Mouse (Mus musculus) right cerebral cortex, postnatal 4 days (tissue): ENCODE measurements around the gene Neurl1b.
A peak's percentile ranks its signal among the peaks of the same experiment; 100 is the strongest.

ENCODE experiments used
- DNase-seq: peaks from one replicate; pipeline ENCODE4 v3.0.0-alpha.2; 2022

Gene Neurl1b

GRCm38 (mm10) chr17:26405340-26406100 lies 9.1 kb upstream of the Neurl1b start:
- no peak for DNase-seq

- no peak for DNase-seq
These were observed 1.7 kb upstream of the Neurl1b start for GRCm38 (mm10) chr17:26412967-26413366.

GRCm38 (mm10) chr17:26414184-26414522 lies 476 bp upstream of the Neurl1b start:
- DNase-seq: no peak

DNA sequence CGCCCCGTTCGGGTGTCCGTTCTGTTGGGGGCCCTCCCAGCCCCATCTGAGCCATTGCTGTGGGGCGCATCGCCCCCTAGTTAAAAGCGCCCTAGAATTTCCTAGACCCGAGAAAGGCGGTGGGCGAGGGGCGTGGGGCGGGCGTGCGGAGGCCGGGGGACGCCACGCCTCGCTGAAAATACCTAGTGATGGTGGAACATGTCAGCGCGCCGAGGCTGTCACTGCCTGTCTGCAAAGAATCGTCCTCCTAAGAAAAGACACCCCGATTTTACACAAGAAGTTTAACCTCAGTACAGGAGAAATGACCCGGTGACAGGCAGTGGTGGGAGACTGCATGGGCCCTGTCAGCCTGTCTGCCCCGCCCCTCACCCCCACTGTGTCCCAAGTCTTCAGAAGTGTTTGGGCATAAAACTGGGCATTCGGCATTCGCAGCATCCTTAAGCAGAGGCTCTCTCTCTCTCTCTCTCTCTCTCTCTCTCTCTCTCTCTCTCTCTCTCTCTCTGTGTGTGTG lies 781 bp downstream of the Neurl1b start:
- DNase-seq: no peak

GRCm38 (mm10) chr17:26416141-26416540 lies 1.5 kb downstream of the Neurl1b start:
- DNase-seq: no peak

- DNase-seq: no peak
These were observed 3.3 kb downstream of the Neurl1b start for GRCm38 (mm10) chr17:26417770-26418421.

DNA sequence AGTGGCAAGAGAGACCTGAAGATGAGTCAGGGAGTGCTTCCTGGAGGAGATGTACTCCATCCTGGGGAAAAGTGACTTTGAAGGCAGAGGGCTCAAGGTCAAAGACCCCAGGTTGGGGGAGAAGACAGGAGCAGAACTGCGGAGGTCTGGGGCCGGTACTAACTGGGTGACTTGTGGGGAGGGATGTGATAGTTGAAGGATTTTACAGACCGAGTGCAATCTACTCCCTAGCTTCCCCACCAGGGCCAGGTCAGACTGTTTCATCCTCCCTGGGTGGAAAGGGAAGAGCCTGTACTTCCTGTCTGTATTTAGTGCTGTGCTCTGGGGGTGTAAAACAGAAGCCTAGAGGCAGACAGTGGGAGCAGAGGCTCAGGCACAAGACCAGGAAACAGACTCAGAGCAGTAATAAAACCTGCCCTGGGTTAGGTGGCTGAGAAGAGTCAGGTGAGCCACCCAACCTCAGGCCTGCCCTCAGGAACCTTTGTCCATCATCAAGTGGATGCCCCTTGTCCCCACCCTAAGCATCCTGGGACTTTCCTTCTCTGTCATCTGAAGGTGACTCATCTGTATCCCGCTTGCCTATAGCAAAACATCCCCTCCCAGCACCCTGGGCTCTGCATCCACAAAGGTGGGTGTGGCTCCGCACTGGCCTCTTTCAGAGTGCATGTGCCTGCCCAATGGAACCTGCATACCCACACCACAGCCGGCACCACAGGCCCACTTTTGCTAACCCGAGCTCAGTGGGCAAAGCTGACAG lies 6.0 kb downstream of the Neurl1b start:
- DNase-seq: no peak

- peak; percentile 31 for DNase-seq
These were observed 6.9 kb downstream of the Neurl1b start for GRCm38 (mm10) chr17:26421561-26421960.

- DNase-seq: no peak
These were observed 7.8 kb downstream of the Neurl1b start for GRCm38 (mm10) chr17:26422390-26422789.

GRCm38 (mm10) chr17:26423967-26424641 lies 9.5 kb downstream of the Neurl1b start:
- peak; percentile 58 for DNase-seq

DNA sequence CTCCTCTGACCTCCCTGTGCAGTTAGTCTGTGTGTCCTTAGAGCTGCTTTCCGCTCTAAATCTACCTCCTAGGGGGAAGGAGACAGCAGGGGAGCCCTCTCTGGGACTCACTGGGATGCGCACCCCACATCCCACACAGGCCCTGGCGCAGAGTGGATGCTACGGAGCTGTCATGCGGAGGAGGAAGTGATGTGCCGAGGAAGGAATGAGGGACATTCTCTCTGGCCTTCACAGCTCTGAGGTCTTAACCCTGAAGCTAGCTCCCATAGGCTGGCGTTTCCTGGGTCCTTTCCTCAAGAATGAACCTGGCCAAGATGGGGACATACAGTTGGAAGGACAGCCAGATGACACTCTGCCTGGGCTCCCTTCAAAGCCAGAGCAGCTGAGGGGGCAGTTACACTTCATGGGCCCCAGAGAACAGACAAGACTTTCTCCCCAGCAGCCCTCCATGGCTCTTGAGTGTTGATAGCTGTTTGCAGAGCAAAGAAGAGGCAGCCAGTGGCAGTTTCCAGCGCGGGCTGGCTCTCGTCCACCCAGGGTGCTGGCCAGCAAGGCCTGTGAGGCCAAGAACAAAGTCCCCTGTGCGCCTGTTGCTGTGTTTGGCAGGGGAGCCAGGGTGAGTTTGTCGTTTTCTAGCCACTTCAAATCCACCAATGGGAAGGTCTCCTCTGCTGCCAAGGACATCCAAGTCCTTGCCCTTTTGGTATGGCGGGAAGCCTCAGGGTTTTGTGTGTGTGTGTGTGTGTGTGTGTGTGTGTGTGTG lies 10.5 kb downstream of the Neurl1b start:
- peak; percentile 62 for DNase-seq

- no peak for DNase-seq
These were observed 18.7 kb downstream of the Neurl1b start for GRCm38 (mm10) chr17:26433295-26433694.

DNA sequence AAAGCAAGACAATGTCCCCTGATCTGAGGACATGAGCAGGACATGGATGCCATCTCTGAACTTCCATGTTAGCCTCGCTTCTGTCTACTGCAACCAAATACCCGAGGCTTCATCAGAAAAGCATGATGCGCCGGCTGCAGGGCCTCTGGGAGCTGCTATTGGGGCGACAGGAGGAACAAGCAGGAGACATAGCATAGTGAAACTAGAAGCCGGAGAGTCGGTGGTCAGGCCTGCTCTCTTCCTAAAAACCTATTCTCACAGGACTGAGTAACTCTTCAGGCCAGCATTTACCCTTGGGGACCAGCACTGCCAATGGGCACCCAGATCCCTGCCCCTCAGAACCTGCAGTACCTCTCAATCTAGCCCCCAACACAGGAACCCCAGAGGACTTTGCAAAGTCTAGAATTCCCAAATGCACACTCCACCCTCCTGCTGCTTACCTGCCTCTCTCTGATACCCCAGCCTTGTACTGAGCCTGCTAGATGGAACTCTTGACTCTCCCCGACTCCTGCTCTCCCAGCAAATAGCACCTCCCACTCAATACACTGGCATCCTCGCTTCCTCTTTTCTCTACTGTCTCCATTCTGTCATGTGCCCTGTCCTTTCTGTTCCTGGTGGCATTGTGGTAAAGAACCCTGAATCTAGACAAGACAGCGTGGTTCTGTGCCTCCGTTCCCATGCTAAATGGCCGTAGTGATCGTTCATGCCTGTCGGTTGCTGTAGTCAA lies 22.6 kb downstream of the Neurl1b start:
- DNase-seq: no peak

GRCm38 (mm10) chr17:26439001-26439400 lies 24.4 kb downstream of the Neurl1b start:
- peak; percentile 23 for DNase-seq

GRCm38 (mm10) chr17:26441024-26441423 lies 26.4 kb downstream of the Neurl1b start:
- no peak for DNase-seq

GRCm38 (mm10) chr17:26442197-26442596 lies 27.6 kb downstream of the Neurl1b start:
- DNase-seq: no peak

DNA sequence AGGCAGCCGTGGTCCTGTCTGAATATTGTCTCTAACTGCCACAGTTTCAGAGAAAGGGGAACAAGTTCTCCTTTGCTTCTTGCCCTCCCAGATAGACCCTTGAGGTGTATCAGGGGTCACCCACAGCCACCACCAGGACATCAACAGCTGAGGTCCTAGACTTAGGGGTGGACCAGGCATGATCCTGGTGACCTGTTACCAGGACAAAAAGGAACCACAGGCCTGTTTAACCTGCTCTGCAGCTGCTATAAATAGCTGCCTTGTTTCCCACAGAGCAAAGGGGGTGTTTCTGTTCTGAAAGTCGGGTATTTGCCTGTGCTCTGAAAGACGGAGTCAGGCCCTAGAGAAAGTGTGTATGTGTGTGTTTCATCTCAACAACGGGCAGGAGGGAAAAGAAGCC lies 29.2 kb downstream of the Neurl1b start:
- DNase-seq: no peak

DNA sequence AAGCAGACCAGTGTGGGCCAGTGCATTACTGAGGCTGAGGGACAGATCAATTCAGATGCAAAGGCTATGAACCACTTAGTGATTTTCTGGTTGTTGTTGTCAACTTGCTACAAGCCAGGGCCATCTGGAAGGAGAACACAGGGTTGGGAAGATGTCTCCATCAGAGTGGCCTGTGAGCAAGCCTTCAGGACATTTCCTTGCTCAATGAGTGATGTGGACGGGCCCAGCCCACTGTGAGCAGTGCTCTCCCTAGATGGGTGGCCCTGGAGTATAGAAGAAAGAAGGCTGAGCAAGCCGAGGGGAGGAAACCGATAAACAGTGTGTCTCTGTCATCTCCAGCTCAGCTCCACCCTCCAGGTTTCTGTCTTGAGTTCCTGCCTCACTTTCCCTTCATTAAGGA lies 34.8 kb downstream of the Neurl1b start:
- no peak for DNase-seq

GRCm38 (mm10) chr17:26451651-26452295 lies 37.1 kb downstream of the Neurl1b start:
- peak; percentile 32 for DNase-seq

DNA sequence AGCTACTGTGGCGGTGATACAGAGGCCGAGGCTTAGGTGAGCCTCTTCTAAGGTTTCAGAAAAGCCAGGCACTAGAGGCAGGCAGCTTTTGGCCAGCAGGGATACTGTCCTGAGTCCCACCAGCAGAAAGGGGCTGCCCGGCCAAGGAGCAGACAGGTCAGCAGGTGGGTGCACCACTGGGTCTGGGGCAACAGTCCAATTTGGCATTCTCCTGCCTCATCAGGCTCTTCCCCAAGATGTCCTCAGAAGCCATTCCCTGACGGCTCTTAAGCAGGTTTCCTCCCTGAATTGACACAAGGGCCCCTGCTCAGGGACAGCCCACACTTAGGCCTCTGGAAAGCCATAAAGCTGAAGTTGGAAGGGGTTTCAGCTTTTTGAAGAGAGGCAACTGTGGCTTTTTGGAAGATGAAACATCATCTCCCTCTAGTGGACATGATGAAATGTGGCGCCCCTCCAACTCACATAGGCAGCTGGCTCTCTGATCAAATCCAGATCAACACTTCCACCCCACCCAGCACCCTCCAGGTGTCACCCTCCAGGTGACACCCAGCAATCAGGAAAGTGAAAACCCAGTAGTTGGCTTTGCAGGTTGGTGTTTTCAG lies 37.8 kb downstream of the Neurl1b start:
- peak; percentile 73 for DNase-seq

GRCm38 (mm10) chr17:26457506-26457905 lies 42.9 kb downstream of the Neurl1b start:
- no peak for DNase-seq
